Mouse (Mus musculus) midbrain, postnatal 0 days (tissue): ENCODE measurements around the gene Adamtsl1. TPM values are rescaled to one million over a fixed set of nuclear protein-coding genes. Genes with fewer than 3 reads are reported as not detected.

Experiments used
- ATAC-seq: fragments of 200-750 bp; cut with Nextera tagmentation; 2 replicates; pipeline ENCODE4 v1.8.0; 2017; ENCODE audit warnings: moderate number of reproducible peaks, mild to moderate bottlenecking, moderate TSS enrichment, moderate library complexity; ENCODE audit not compliant: low FRiP score
- DNase-seq: peaks from one replicate; pipeline ENCODE4 v3.0.0-alpha.2; 2015; ENCODE audit warnings: low spot score
- H3K27ac ChIP-seq: fragments of 300-500 bp; sonication (generic); 2 replicates; pipeline ENCODE4 v1.5.1; 2014; ENCODE audit warnings: low read depth, mild to moderate bottlenecking, low read length, mixed read lengths
- H3K27me3 ChIP-seq: fragments of 300-500 bp; sonication (generic); 2 replicates; pipeline ENCODE4 v1.6.1; 2014; ENCODE audit warnings: low read length, control low read depth, mixed read lengths; ENCODE audit not compliant: insufficient read depth
- H3K36me3 ChIP-seq: fragments of 300-500 bp; sonication (generic); 2 replicates; pipeline ENCODE4 v1.6.1; 2014; ENCODE audit warnings: low read length, control low read depth, mixed read lengths; ENCODE audit not compliant: insufficient read depth
- H3K4me1 ChIP-seq: fragments of 300-500 bp; sonication (generic); 2 replicates; pipeline ENCODE4 v1.6.1; 2014; ENCODE audit warnings: mild to moderate bottlenecking, control low read depth, antibody characterized with exemption, low read length, mixed read lengths; ENCODE audit not compliant: insufficient read depth
- H3K4me2 ChIP-seq: fragments of 300-500 bp; sonication (generic); 2 replicates; pipeline ENCODE4 v1.6.1; 2014; ENCODE audit warnings: low read depth, mild to moderate bottlenecking, low read length, mixed read lengths; ENCODE audit not compliant: poor library complexity, severe bottlenecking
- H3K4me3 ChIP-seq: fragments of 300-500 bp; sonication (generic); 2 replicates; pipeline ENCODE4 v1.5.1; 2014; ENCODE audit warnings: low read depth, mild to moderate bottlenecking, low read length, moderate library complexity
- H3K9ac ChIP-seq: fragments of 300-500 bp; sonication (generic); replicated peaks from 2 replicates; pipeline ENCODE4 v1.6.1; 2014; ENCODE audit warnings: mild to moderate bottlenecking, low read length, moderate library complexity, mixed read lengths; ENCODE audit not compliant: poor library complexity, severe bottlenecking
- H3K9me3 ChIP-seq: fragments of 300-500 bp; sonication (generic); 2 replicates; pipeline ENCODE4 v1.6.1; 2016; ENCODE audit warnings: low read length, control low read depth
- CTCF ChIP-seq: IDR thresholded peaks from 2 replicates; pipeline ENCODE4 v1.5.1; 2016; ENCODE audit warnings: antibody characterized with exemption, mild to moderate bottlenecking
- WGBS: fragments of 180-500 bp; shearing (Covaris S2); extraction: QIAGEN DNeasy Blood & Tissue Kit; methylation state at CpG from one replicate; pipeline ENCODE4 v1.1.7; 2014; 5-methylcytosine and 5-hydroxymethylcytosine counted together
- polyA plus RNA-seq: library from polyadenylated mRNA; unstranded; fragments of >200 nt; fragmentation: Nextera tagmentation; extraction: Ambion mirVana; gene quantifications from 2 replicates; pipeline ENCODE4 v1.2.1, GENCODE M21; 2015
- total RNA-seq: library from RNA; depleted of rRNA; stranded (reverse); fragments of >200 nt; gene quantifications from 2 replicates; pipeline ENCODE4 v1.2.3, GENCODE M21; 2014

The Adamtsl1 gene
- total and polyA plus RNA-seq, 2 experiments from 2014 or later: 4.9 to 7.3 TPM

- DNase-seq: no peak
- Histone ChIP-seq H3K9ac (no peak overlapping the region), H3K9me3 (no peaks in the 10 kb centered on the region), H3K4me2 (no peak overlapping the region), H3K27ac (no peak overlapping the region), H3K36me3 (no peaks in the 10 kb centered on the region), H3K27me3 (no peaks in the 10 kb centered on the region), H3K4me1 (no peaks in the 10 kb centered on the region), H3K4me3 (no peak overlapping the region)
- no peak for TF ChIP-seq CTCF
- WGBS: 66% methylated on average over 2 of the region's 2 CpGs
- ATAC-seq: no peak
Observed at GRCm38 (mm10) chr4:86294828-86295251, 780.9 kb downstream of the Adamtsl1 start.

DNA sequence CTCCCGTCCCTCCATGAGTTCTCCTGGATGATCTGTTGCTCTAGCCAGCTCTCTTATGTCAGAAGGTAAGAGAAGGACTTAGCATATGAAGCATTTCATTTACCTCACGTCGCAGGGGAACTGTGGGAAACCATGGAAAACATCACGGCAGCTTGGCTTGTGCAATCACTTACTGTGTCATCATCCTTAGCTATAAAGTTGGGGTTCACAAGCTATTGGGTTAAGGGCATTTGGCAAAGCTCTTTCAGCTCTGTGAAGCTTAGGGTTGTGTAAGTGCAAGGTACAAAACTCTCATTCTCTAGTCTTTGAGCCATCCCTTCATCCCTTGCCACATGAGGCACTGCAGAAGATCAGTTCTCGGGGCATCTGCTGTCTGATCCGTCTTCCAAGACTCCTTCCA is 787.5 kb downstream of the Adamtsl1 start:
- Histone ChIP-seq H3K36me3 (no peaks in the 10 kb centered on the region), H3K4me3 (no peak overlapping the region), H3K27ac (no peak overlapping the region), H3K4me1 (no peaks in the 10 kb centered on the region), H3K9ac (no peak overlapping the region), H3K27me3 (no peaks in the 10 kb centered on the region), H3K9me3 (no peaks in the 10 kb centered on the region), H3K4me2 (no peak overlapping the region)
- DNase-seq (no peak), ATAC-seq (no peak)
- no peak for TF ChIP-seq CTCF
- WGBS: 90% methylated on average over 6 of the region's 6 CpGs

GRCm38 (mm10) chr4:86302095-86302494 is 788.1 kb downstream of the Adamtsl1 start:
- no peaks in the 10 kb centered on the region for H3K27me3 ChIP-seq
- H3K27ac ChIP-seq: no peak overlapping the region
- H3K4me2 ChIP-seq: no peak overlapping the region
- no peaks in the 10 kb centered on the region for H3K9me3 ChIP-seq
- H3K36me3 ChIP-seq: no peaks in the 10 kb centered on the region
- WGBS: 78% methylated on average over 4 of the region's 4 CpGs
- no peak overlapping the region for H3K9ac ChIP-seq
- H3K4me1 ChIP-seq: no peaks in the 10 kb centered on the region
- DNase-seq (no peak), ATAC-seq (no peak)
- H3K4me3 ChIP-seq: no peak overlapping the region
- no peak for TF ChIP-seq CTCF

DNA sequence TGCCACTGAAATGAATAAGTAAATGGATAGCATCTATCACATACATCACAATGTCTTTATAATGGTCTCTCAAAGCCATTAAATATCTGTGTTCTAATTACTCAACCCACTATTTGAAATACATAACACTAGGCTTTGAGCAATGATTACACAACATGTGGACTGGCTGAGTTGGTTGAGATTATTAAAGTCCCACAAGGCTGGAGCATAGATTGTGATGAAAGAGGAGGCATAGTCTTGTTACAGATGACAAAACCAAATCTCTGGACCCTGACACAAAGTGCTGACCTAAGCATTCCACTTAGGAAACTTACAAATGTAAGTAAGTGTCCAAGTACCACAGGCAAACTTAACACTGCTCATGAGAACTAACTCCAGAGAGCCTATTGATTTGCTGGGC is 792.8 kb downstream of the Adamtsl1 start:
- Histone ChIP-seq H3K9me3 (no peaks in the 10 kb centered on the region), H3K4me1 (no peaks in the 10 kb centered on the region), H3K36me3 (no peaks in the 10 kb centered on the region), H3K4me3 (no peak overlapping the region), H3K9ac (no peak overlapping the region), H3K4me2 (no peak overlapping the region), H3K27me3 (no peaks in the 10 kb centered on the region), H3K27ac (no peak overlapping the region)
- no peak for TF ChIP-seq CTCF
- ATAC-seq (no peak), DNase-seq (no peak)

GRCm38 (mm10) chr4:86309178-86309577 is 795.2 kb downstream of the Adamtsl1 start:
- WGBS: 92% methylated on average over 2 of the region's 2 CpGs
- DNase-seq: no peak
- ATAC-seq: no peak

DNA sequence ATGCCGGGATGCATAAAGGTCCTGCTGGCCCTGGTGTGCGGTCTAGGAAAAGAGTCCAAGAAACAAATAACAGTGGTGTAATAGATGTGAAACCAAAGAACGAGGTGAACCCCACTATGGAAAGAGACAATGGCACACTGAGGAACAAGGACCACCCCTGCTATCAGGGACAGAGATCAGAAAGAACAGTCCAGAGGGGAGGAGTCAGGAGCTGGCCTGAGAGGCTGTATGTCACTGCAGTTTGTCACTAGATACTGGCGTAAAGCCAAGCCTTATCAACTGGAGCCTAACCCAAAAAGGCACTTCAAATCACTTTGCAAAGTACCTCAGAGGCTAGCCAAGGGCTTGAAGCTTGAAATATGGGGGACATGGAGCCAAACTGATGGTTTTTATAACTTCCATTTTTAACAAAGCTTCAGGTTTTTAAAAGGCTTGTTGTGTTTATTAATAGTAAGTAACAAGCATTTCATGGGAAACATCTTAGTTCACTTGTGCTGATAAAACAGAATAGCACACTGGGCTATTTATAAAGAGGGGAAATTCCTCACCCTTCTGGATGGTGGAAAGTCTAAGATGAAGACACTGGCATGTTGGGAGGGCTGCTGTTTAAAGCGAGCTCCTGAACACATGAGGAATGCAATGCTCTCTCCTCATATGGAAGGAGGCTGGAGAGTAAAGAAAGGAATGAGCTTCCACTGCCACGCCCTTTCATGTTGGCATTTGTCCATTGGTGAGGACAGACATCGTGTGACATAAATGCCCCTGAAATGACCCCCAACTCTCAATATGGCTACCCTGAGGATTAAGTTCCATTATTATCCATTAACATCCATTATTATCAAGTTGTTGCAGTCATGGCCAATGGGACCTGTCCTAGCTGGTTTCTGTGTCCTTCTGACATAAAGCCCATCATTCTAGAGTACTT is 797.1 kb downstream of the Adamtsl1 start:
- no peak for TF ChIP-seq CTCF
- Histone ChIP-seq H3K27me3 (no peaks in the 10 kb centered on the region), H3K9me3 (no peaks in the 10 kb centered on the region), H3K27ac (no peak overlapping the region), H3K9ac (no peak overlapping the region), H3K4me3 (no peak overlapping the region), H3K36me3 (no peaks in the 10 kb centered on the region), H3K4me2 (no peak overlapping the region), H3K4me1 (no peaks in the 10 kb centered on the region)
- peak; percentile 8 for DNase-seq
- 79% methylated on average over 7 of the region's 7 CpGs for WGBS
- no peak for ATAC-seq

More at GRCm38 (mm10) chr4:86309178-86309577, 795.2 kb downstream of the Adamtsl1 start:
- H3K9ac ChIP-seq: no peak overlapping the region
- no peak for TF ChIP-seq CTCF
- no peak overlapping the region for H3K4me2 ChIP-seq
- H3K27ac ChIP-seq: no peak overlapping the region
- no peaks in the 10 kb centered on the region for H3K27me3 ChIP-seq
- no peak overlapping the region for H3K4me3 ChIP-seq
- H3K9me3 ChIP-seq: no peaks in the 10 kb centered on the region
- H3K36me3 ChIP-seq: no peaks in the 10 kb centered on the region
- no peaks in the 10 kb centered on the region for H3K4me1 ChIP-seq
